Mouse (Mus musculus) midbrain, embryonic 12.5 days (tissue): ENCODE data around the gene Prim2. TPM values are rescaled to one million over a fixed set of nuclear protein-coding genes. Genes with fewer than 3 reads are reported as not detected.
"Not testable (repeated sequence)": the region's sequence is repeated elsewhere in the genome, so short reads cannot be mapped to it uniquely, and the experiment has no call there.

Experiments
- ATAC-seq: fragments of 200-750 bp; cut with Nextera tagmentation; 2 replicates; pipeline ENCODE4 v1.8.0; 2017; ENCODE audit warnings: low read depth, moderate TSS enrichment, moderate library complexity; ENCODE audit not compliant: low FRiP score
- H3K27ac ChIP-seq: fragments of 300-500 bp; sonication (generic); replicated peaks from 2 replicates; pipeline ENCODE4 v1.5.1; 2016; ENCODE audit warnings: mild to moderate bottlenecking
- H3K27me3 ChIP-seq: fragments of 300-500 bp; sonication (generic); 2 replicates; pipeline ENCODE4 v1.6.1; 2016; ENCODE audit warnings: mild to moderate bottlenecking
- H3K36me3 ChIP-seq: fragments of 300-500 bp; sonication (generic); 2 replicates; pipeline ENCODE4 v1.6.1; 2016
- H3K4me1 ChIP-seq: fragments of 300-500 bp; sonication (generic); 2 replicates; pipeline ENCODE4 v1.6.1; 2016
- H3K4me2 ChIP-seq: fragments of 300-500 bp; sonication (generic); replicated peaks from 2 replicates; pipeline ENCODE4 v1.6.1; 2016; ENCODE audit warnings: mild to moderate bottlenecking, moderate library complexity
- H3K4me3 ChIP-seq: fragments of 300-500 bp; sonication (generic); 2 replicates; pipeline ENCODE4 v1.5.1; 2016; ENCODE audit warnings: mild to moderate bottlenecking
- H3K9ac ChIP-seq: fragments of 300-500 bp; sonication (generic); replicated peaks from 2 replicates; pipeline ENCODE4 v1.6.1; 2016; ENCODE audit warnings: mild to moderate bottlenecking, moderate library complexity
- H3K9me3 ChIP-seq: fragments of 300-500 bp; sonication (generic); 2 replicates; pipeline ENCODE4 v1.6.1; 2016; ENCODE audit warnings: mild to moderate bottlenecking
- WGBS: fragments of 180-500 bp; shearing (Covaris S2); methylation state at CpG from one replicate; pipeline ENCODE4 v1.1.7; 2016; 5-methylcytosine and 5-hydroxymethylcytosine counted together
- polyA plus RNA-seq: library from polyadenylated mRNA; unstranded; fragments of >200 nt; fragmentation: Nextera tagmentation; extraction: Ambion mirVana; gene quantifications from 2 replicates; pipeline ENCODE4 v1.2.1, GENCODE M21; 2016

The Prim2 gene
- polyA plus RNA-seq, 1 experiment from 2014 or later = 40.3 TPM

- H3K36me3 ChIP-seq = peaks cover 20% of the 10 kb centered on the region; the same call in 1 of the 2 replicates
- no peaks in the 10 kb centered on the region for H3K9me3 ChIP-seq
- H3K9ac ChIP-seq = no peak overlapping the region
- no peak for ATAC-seq
- no peak overlapping the region for H3K27ac ChIP-seq
- no peaks in the 10 kb centered on the region for H3K27me3 ChIP-seq
- 92% methylated on average over 6 of the region's 6 CpGs for WGBS
- no peak overlapping the region for H3K4me3 ChIP-seq
- no peak overlapping the region for H3K4me2 ChIP-seq
- no peaks in the 10 kb centered on the region for H3K4me1 ChIP-seq
Observed at GRCm38 (mm10) chr1:33624900-33625299, 44.7 kb downstream of the Prim2 start.

- H3K4me1 ChIP-seq = no peaks in the 10 kb centered on the region
- no peaks in the 10 kb centered on the region for H3K27me3 ChIP-seq
- H3K9ac ChIP-seq = no peak overlapping the region
- H3K9me3 ChIP-seq = no peaks in the 10 kb centered on the region
- no peak for ATAC-seq
- peaks cover 16% of the 10 kb centered on the region; the same call in 1 of the 2 replicates for H3K36me3 ChIP-seq
- H3K4me3 ChIP-seq = no peak overlapping the region
- H3K4me2 ChIP-seq = no peak overlapping the region
- WGBS = 90% methylated on average over 4 of the region's 4 CpGs
- H3K27ac ChIP-seq = no peak overlapping the region
Observed at GRCm38 (mm10) chr1:33624441-33624840, 45.2 kb downstream of the Prim2 start.

GRCm38 (mm10) chr1:33621791-33622190 is 47.8 kb downstream of the Prim2 start:
- ATAC-seq = no peak
- no peak overlapping the region for H3K4me3 ChIP-seq
- H3K9me3 ChIP-seq = no peaks in the 10 kb centered on the region
- peaks cover 7% of the 10 kb centered on the region; the same call in 1 of the 2 replicates for H3K36me3 ChIP-seq
- no peak overlapping the region for H3K27ac ChIP-seq
- H3K4me2 ChIP-seq = no peak overlapping the region
- H3K9ac ChIP-seq = no peak overlapping the region
- H3K4me1 ChIP-seq = no peaks in the 10 kb centered on the region
- WGBS = 89% methylated on average over 10 of the region's 10 CpGs
- no peaks in the 10 kb centered on the region for H3K27me3 ChIP-seq

GRCm38 (mm10) chr1:33620091-33620788 is 49.4 kb downstream of the Prim2 start:
- ATAC-seq = no peak
- no peaks in the 10 kb centered on the region for H3K27me3 ChIP-seq
- 96% methylated on average over 9 of the region's 9 CpGs for WGBS
- H3K36me3 ChIP-seq = peaks cover 7% of the 10 kb centered on the region; the same call in 1 of the 2 replicates
- H3K27ac ChIP-seq = no peak overlapping the region
- no peak overlapping the region for H3K4me3 ChIP-seq
- no peak overlapping the region for H3K4me2 ChIP-seq
- no peaks in the 10 kb centered on the region for H3K9me3 ChIP-seq
- no peak overlapping the region for H3K9ac ChIP-seq
- H3K4me1 ChIP-seq = no peaks in the 10 kb centered on the region

GRCm38 (mm10) chr1:33616642-33617041 is 53.0 kb downstream of the Prim2 start:
- H3K9me3 ChIP-seq, H3K36me3 ChIP-seq, H3K27ac ChIP-seq, H3K4me3 ChIP-seq, H3K9ac ChIP-seq, ATAC-seq, H3K4me1 ChIP-seq, H3K27me3 ChIP-seq, H3K4me2 ChIP-seq: not testable (repeated sequence)
- WGBS = 92% methylated on average over 6 of the region's 6 CpGs

- Histone ChIP-seq H3K9ac (no peak overlapping the region), H3K4me3 (no peak overlapping the region), H3K36me3 (no peaks in the 10 kb centered on the region), H3K27ac (no peak overlapping the region), H3K4me2 (no peak overlapping the region), H3K9me3 (no peaks in the 10 kb centered on the region; the same call in 1 of the 2 replicates), H3K27me3 (no peaks in the 10 kb centered on the region), H3K4me1 (peaks cover 6% of the 10 kb centered on the region; the same call in 1 of the 2 replicates)
- WGBS = 88% methylated on average over 1 of the region's 1 CpGs
- no peak for ATAC-seq
Observed at GRCm38 (mm10) chr1:33612100-33612499, 57.5 kb downstream of the Prim2 start.

GRCm38 (mm10) chr1:33610026-33610721 is 59.4 kb downstream of the Prim2 start:
- Histone ChIP-seq H3K4me3 (no peak overlapping the region), H3K4me1 (peaks cover 6% of the 10 kb centered on the region; the same call in 1 of the 2 replicates), H3K27me3 (no peaks in the 10 kb centered on the region), H3K27ac (peak overlapping the region; percentile 11; the same call in 1 of the 2 replicates), H3K4me2 (no peak overlapping the region), H3K9me3 (peaks cover 3% of the 10 kb centered on the region; the same call in 1 of the 2 replicates), H3K9ac (no peak overlapping the region), H3K36me3 (no peaks in the 10 kb centered on the region)
- WGBS = 60% methylated on average over 14 of the region's 14 CpGs
- ATAC-seq = no peak

GRCm38 (mm10) chr1:33608133-33608532 is 61.5 kb downstream of the Prim2 start:
- ATAC-seq = no peak
- no peaks in the 10 kb centered on the region for H3K36me3 ChIP-seq
- no peak overlapping the region for H3K4me3 ChIP-seq
- H3K27me3 ChIP-seq = no peaks in the 10 kb centered on the region
- peaks cover 6% of the 10 kb centered on the region; the same call in 1 of the 2 replicates for H3K4me1 ChIP-seq
- peaks cover 3% of the 10 kb centered on the region; the same call in 1 of the 2 replicates for H3K9me3 ChIP-seq
- H3K9ac ChIP-seq = no peak overlapping the region
- no peak overlapping the region for H3K4me2 ChIP-seq
- WGBS = 72% methylated on average over 2 of the region's 2 CpGs
- no peak overlapping the region for H3K27ac ChIP-seq

GRCm38 (mm10) chr1:33604087-33604699 is 65.4 kb downstream of the Prim2 start:
- Histone ChIP-seq H3K9me3 (peaks cover 3% of the 10 kb centered on the region; the same call in 1 of the 2 replicates), H3K9ac (no peak overlapping the region), H3K4me2 (no peak overlapping the region), H3K4me1 (no peaks in the 10 kb centered on the region; the same call in 1 of the 2 replicates), H3K4me3 (no peak overlapping the region), H3K36me3 (no peaks in the 10 kb centered on the region), H3K27me3 (no peaks in the 10 kb centered on the region), H3K27ac (no peak overlapping the region)
- WGBS = 81% methylated on average over 5 of the region's 5 CpGs
- no peak for ATAC-seq

GRCm38 (mm10) chr1:33599698-33600097 is 69.9 kb downstream of the Prim2 start:
- Histone ChIP-seq H3K4me2 (no peak overlapping the region), H3K9ac (no peak overlapping the region), H3K9me3 (peaks cover 11% of the 10 kb centered on the region), H3K4me1 (peaks cover 12% of the 10 kb centered on the region; the same call in 1 of the 2 replicates), H3K4me3 (no peak overlapping the region), H3K27ac (no peak overlapping the region), H3K36me3 (peaks cover 8% of the 10 kb centered on the region; the same call in 1 of the 2 replicates), H3K27me3 (no peaks in the 10 kb centered on the region)
- 93% methylated on average over 3 of the region's 3 CpGs for WGBS
- no peak for ATAC-seq

- no peak; the same call in 1 of the 2 replicates for ATAC-seq
- Histone ChIP-seq H3K27me3 (no peaks in the 10 kb centered on the region), H3K9ac (no peak overlapping the region), H3K27ac (no peak overlapping the region), H3K4me2 (no peak overlapping the region), H3K9me3 (peaks cover 11% of the 10 kb centered on the region), H3K36me3 (peaks cover 8% of the 10 kb centered on the region; the same call in 1 of the 2 replicates), H3K4me1 (peaks cover 12% of the 10 kb centered on the region; the same call in 1 of the 2 replicates), H3K4me3 (no peak overlapping the region)
- 85% methylated on average over 5 of the region's 5 CpGs for WGBS
Observed at GRCm38 (mm10) chr1:33599019-33599667, 70.5 kb downstream of the Prim2 start.
